Mouse (Mus musculus) hindbrain, embryonic 11.5 days (tissue): Measurements from ENCODE around the gene Clstn3. TPM values are rescaled to one million over a fixed set of nuclear protein-coding genes. Genes with fewer than 3 reads are reported as not detected.

Experiments used
- ATAC-seq: fragments of 200-750 bp; cut with Nextera tagmentation; 2 replicates; pipeline ENCODE4 v1.8.0; 2017; ENCODE audit warnings: mild to moderate bottlenecking, moderate TSS enrichment, moderate library complexity; ENCODE audit not compliant: low FRiP score
- DNase-seq: peaks from one replicate; pipeline ENCODE4 v3.0.0-alpha.2; 2015; ENCODE audit warnings: low spot score
- H3K27ac ChIP-seq: fragments of 300-500 bp; sonication (generic); 2 replicates; pipeline ENCODE4 v1.5.1; 2014; ENCODE audit warnings: mild to moderate bottlenecking, low read depth, low read length
- H3K27me3 ChIP-seq: fragments of 300-500 bp; sonication (generic); 2 replicates; pipeline ENCODE4 v1.6.1; 2014; ENCODE audit warnings: mild to moderate bottlenecking, low read length, moderate library complexity, mixed read lengths; ENCODE audit not compliant: control insufficient read depth, insufficient read depth
- H3K36me3 ChIP-seq: fragments of 300-500 bp; sonication (generic); 2 replicates; pipeline ENCODE4 v1.6.1; 2014; ENCODE audit warnings: mild to moderate bottlenecking, low read length, moderate library complexity, mixed read lengths; ENCODE audit not compliant: control insufficient read depth, insufficient read depth
- H3K4me1 ChIP-seq: fragments of 300-500 bp; sonication (generic); replicated peaks from 2 replicates; pipeline ENCODE4 v1.6.1; 2014; ENCODE audit warnings: low read length, mixed read lengths; ENCODE audit not compliant: control insufficient read depth, insufficient read depth
- H3K4me2 ChIP-seq: fragments of 300-500 bp; sonication (generic); replicated peaks from 2 replicates; pipeline ENCODE4 v1.6.1; 2014; ENCODE audit warnings: mild to moderate bottlenecking, low read depth, low read length
- H3K4me3 ChIP-seq: fragments of 300-500 bp; sonication (generic); 2 replicates; pipeline ENCODE4 v1.5.1; 2014; ENCODE audit warnings: low read depth, low read length
- H3K9ac ChIP-seq: fragments of 300-500 bp; sonication (generic); 2 replicates; pipeline ENCODE4 v1.6.1; 2014; ENCODE audit warnings: low read depth, low read length
- H3K9me3 ChIP-seq: fragments of 300-500 bp; sonication (generic); 2 replicates; pipeline ENCODE4 v1.6.1; 2016; ENCODE audit warnings: low read length; ENCODE audit not compliant: control insufficient read depth
- WGBS: fragments of 180-500 bp; shearing (Covaris S2); extraction: QIAGEN DNeasy Blood & Tissue Kit; methylation state at CpG from one replicate; pipeline ENCODE4 v1.1.7; 2014; 5-methylcytosine and 5-hydroxymethylcytosine counted together
- polyA plus RNA-seq: library from polyadenylated mRNA; unstranded; fragments of >200 nt; fragmentation: Nextera tagmentation; extraction: Ambion mirVana; gene quantifications from 2 replicates; pipeline ENCODE4 v1.2.1, GENCODE M21; 2014

Gene Clstn3
- polyA plus RNA-seq, 1 experiment from 2014 or later, result 10.2 TPM

DNA sequence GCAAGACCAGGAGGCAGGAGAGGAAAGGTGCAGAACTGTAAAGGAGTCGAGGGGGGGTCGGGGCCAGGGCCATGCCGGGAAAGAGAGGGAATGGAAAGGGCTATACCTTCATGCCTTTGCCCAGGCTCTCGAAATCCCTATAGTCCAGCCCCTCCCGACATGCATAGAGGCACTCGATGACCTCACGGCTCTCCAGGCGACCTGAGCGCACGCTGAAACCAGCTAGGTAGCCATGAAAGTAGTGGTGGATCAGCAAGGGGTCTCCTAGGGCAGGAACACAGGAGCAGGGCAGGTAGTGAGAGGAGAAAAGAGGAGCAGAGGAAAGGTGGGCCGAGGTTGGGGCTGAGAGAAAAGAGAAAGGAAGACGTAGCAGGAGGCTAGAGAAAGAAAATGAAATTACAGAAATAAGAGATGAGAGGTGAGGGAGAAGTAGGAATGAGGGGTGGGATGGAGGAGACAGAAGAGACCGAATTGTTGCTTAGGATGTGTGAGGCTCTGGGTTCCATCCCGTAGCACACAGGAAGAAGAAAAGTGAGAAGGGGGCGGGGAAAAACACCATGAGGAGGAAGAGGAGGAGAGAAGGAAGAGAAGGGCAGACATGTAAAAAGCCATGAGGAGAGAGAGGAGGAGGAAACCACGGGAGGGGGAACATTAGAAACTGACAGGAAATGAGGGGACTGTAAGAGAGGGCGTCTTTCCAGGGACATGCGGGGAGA is 14.8 kb downstream of the Clstn3 start:
- H3K9me3 ChIP-seq, result no peaks in the 10 kb centered on the region
- DNase-seq (no peak), ATAC-seq (no peak)
- WGBS, result 84% methylated on average over 18 of the region's 18 CpGs
- H3K36me3 ChIP-seq, result no peaks in the 10 kb centered on the region
- no peaks in the 10 kb centered on the region for H3K27me3 ChIP-seq
- no peak overlapping the region for H3K4me3 ChIP-seq
- H3K9ac ChIP-seq, result no peak overlapping the region
- no peak overlapping the region for H3K27ac ChIP-seq
- no peak overlapping the region for H3K4me2 ChIP-seq
- no peaks in the 10 kb centered on the region for H3K4me1 ChIP-seq

DNA sequence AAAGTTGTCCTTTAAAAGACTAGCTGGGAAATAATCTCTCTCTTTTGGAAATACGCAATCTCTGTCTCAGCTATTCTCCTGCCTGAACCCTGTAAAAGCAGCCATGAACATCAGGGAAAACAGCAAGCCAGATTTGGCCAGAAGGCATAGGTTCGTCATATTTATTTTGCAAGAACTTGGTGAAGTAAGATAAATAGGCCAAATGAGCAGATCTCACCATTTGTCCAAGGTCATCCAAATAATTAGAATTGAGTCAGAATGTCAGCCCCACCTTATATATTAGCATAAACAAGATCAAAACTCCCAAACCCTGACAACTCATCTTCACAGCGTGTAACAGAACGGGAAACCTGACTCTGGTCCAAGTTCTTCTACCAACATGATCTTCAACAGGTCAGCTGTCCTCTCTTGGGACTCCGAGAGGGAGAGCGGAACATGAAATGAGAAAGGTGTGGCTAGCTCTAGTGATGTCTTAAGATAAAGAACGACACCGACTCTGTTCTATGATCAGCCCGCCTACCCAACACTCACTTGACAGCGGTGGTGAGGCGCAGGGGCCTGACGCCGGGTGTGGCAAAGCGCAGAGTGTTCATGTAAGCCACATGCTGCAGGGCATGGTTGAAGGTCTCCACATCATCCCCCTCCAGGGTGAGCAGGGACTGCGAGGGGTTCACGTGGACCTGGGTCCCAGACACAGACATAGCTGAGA is 15.5 kb downstream of the Clstn3 start:
- no peaks in the 10 kb centered on the region for H3K36me3 ChIP-seq
- no peak overlapping the region for H3K4me2 ChIP-seq
- DNase-seq (no peak), ATAC-seq (no peak)
- no peak overlapping the region for H3K27ac ChIP-seq
- H3K4me3 ChIP-seq, result no peak overlapping the region
- no peaks in the 10 kb centered on the region for H3K9me3 ChIP-seq
- 92% methylated on average over 16 of the region's 16 CpGs for WGBS
- H3K27me3 ChIP-seq, result no peaks in the 10 kb centered on the region
- H3K9ac ChIP-seq, result no peak overlapping the region
- H3K4me1 ChIP-seq, result no peaks in the 10 kb centered on the region

DNA sequence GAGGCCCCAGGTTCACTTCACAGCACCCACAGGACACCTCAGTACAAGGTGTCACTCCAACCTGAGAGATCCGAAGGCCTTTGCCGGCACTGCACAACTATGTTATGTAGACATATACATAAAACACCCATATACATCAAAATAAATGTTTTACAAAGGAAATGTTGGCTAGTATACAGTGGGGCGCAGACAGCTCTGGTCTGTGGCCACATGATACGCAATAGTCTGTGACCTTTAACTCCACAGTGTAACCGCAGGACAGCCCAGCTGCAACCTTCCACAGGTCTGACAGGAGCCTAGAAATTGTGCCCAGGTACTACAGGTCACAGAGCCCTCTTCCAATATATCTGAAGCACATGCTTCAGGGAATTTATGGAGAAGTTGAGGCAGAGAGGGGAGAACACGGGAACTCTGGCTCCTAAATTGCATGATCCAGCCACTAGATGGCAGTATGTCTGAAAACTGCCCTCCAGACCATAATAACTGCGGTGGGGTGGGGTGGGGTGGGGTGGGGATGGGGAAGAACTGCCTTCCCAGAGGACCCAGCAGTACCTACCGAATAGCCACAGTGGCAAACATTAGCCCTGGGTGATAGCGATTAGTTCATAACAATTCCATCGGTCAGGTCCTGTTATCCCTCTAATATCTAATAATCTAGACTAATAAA is 16.3 kb downstream of the Clstn3 start:
- no peaks in the 10 kb centered on the region for H3K9me3 ChIP-seq
- H3K4me2 ChIP-seq, result no peak overlapping the region
- no peak overlapping the region for H3K4me3 ChIP-seq
- no peak overlapping the region for H3K9ac ChIP-seq
- no peaks in the 10 kb centered on the region for H3K4me1 ChIP-seq
- no peak for ATAC-seq
- no peak overlapping the region for H3K27ac ChIP-seq
- 77% methylated on average over 10 of the region's 10 CpGs for WGBS
- no peaks in the 10 kb centered on the region for H3K27me3 ChIP-seq
- DNase-seq, result no peak
- H3K36me3 ChIP-seq, result no peaks in the 10 kb centered on the region

DNA sequence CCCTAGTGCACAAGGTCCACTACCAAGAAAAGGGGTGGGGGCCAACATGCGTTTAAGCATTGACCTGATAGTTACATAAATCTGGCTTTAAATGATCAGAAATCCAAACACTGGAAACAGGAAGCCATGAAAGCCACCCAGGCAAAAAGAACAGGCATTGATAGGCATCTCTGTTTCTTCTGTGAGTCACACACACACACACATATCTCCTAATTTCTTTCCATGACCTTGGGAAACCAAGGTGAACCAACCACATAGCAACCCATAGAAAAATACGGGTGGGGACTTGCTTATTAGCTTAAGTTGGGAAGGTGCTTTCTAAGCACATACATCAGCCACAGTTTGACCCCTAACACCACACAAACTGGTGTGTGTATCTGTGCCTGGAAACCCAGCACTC is 17.2 kb downstream of the Clstn3 start:
- Histone ChIP-seq H3K9me3 (no peaks in the 10 kb centered on the region), H3K4me3 (no peak overlapping the region), H3K27me3 (no peaks in the 10 kb centered on the region), H3K4me1 (no peaks in the 10 kb centered on the region), H3K4me2 (no peak overlapping the region), H3K36me3 (no peaks in the 10 kb centered on the region), H3K27ac (no peak overlapping the region), H3K9ac (no peak overlapping the region)
- DNase-seq, result no peak
- no peak for ATAC-seq
- WGBS, result 82% methylated on average over 2 of the region's 2 CpGs

DNA sequence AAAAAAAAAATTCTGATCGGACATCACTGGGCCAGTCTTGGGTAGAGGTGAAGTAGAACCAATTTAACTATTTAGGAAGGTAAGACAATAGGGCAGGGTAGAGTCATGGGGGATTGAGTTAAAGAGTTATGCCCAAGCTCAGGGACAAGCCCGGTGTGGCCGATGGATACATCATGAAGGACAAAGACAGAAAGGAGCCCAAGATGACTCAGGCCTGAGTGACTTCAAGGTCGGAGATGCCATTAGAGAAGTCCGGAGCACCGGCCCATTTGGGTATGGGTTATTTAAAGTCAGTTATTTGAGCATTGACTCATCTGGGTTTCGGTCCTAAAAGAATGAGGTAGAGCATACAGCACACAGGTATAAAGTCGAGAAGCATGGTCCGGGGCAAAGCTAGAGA is 18.1 kb downstream of the Clstn3 start:
- Histone ChIP-seq H3K27me3 (no peaks in the 10 kb centered on the region), H3K9me3 (no peaks in the 10 kb centered on the region), H3K27ac (no peak overlapping the region), H3K4me3 (no peak overlapping the region), H3K4me2 (no peak overlapping the region), H3K36me3 (no peaks in the 10 kb centered on the region), H3K4me1 (no peaks in the 10 kb centered on the region), H3K9ac (no peak overlapping the region)
- no peak for DNase-seq
- WGBS, result 96% methylated on average over 9 of the region's 9 CpGs
- no peak for ATAC-seq

DNA sequence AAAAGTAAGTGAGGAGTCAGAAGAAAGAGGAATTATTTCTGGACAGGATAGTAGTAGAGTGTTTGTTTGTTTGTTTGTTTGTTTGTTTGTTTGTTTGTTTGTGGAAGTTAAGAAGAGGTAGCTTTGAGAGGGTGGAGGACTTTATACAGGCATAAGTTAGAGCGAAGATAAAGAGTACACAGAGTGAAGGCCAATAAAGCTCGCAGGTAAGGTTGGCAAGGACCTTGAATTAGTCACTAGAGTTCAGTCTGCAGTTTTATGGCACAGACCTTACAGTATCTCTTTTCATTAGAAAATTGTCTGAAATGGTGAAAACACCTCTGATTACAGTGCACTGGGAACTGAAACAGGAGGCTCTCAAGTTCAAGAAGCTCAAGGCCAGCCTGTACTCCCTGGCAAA is 18.6 kb downstream of the Clstn3 start:
- DNase-seq, result no peak
- WGBS, result 96% methylated on average over 2 of the region's 2 CpGs
- H3K9me3 ChIP-seq, result no peaks in the 10 kb centered on the region
- no peak overlapping the region for H3K9ac ChIP-seq
- no peak for ATAC-seq
- H3K4me1 ChIP-seq, result no peaks in the 10 kb centered on the region
- H3K36me3 ChIP-seq, result no peaks in the 10 kb centered on the region
- no peaks in the 10 kb centered on the region for H3K27me3 ChIP-seq
- no peak overlapping the region for H3K27ac ChIP-seq
- H3K4me2 ChIP-seq, result no peak overlapping the region
- no peak overlapping the region for H3K4me3 ChIP-seq

DNA sequence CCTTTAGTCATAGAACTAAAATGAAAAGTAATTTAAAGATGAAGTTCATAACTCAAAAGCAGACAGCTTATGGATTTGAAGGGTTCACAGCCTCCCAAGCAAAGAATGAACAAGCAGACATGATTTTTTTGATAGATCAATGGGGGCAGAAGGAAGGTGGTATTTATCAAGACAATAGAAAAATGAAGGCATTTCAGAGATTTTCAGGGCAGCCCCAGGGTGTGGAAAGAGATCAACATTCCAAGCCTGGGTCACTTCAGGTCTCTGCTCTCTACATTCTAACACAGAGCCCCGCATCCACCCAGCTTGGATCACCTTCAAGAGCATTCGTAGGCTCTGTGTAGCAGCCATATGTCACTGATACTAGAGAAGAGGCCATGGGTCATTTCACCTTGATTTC is 21.3 kb downstream of the Clstn3 start:
- no peaks in the 10 kb centered on the region for H3K36me3 ChIP-seq
- DNase-seq, result no peak
- H3K27me3 ChIP-seq, result no peaks in the 10 kb centered on the region
- no peak for ATAC-seq
- H3K4me1 ChIP-seq, result no peaks in the 10 kb centered on the region
- H3K9me3 ChIP-seq, result no peaks in the 10 kb centered on the region
- no peak overlapping the region for H3K9ac ChIP-seq
- 72% methylated on average over 2 of the region's 2 CpGs for WGBS
- no peak overlapping the region for H3K4me3 ChIP-seq
- H3K4me2 ChIP-seq, result no peak overlapping the region
- no peak overlapping the region for H3K27ac ChIP-seq

DNA sequence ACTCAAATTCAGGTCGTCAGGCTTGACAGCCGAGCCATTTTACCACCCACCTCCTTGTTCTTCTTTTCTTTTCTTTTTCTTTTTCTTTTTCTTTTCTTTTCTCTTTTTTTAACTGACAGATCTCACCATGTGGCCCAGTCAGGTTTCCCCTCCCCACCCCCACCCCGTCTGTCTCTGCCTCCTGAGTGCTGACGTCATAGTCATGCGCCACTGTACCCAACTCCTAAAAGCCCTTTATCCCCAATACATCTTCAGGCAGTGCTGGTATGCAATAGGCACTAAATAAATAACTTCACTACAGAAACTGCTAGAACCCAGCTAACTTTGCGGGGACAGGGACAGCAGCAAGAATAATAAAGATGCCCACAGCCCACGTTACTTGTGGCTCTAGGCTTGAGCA is 28.3 kb downstream of the Clstn3 start:
- Histone ChIP-seq H3K4me3 (no peak overlapping the region), H3K4me1 (no peaks in the 10 kb centered on the region), H3K27ac (no peak overlapping the region), H3K27me3 (no peaks in the 10 kb centered on the region), H3K4me2 (no peak overlapping the region), H3K9ac (no peak overlapping the region), H3K36me3 (no peaks in the 10 kb centered on the region), H3K9me3 (no peaks in the 10 kb centered on the region)
- WGBS, result 74% methylated on average over 7 of the region's 7 CpGs
- DNase-seq (no peak), ATAC-seq (no peak)
